Mouse (Mus musculus): Measurements from ENCODE around the gene Lmod3.

DNA sequence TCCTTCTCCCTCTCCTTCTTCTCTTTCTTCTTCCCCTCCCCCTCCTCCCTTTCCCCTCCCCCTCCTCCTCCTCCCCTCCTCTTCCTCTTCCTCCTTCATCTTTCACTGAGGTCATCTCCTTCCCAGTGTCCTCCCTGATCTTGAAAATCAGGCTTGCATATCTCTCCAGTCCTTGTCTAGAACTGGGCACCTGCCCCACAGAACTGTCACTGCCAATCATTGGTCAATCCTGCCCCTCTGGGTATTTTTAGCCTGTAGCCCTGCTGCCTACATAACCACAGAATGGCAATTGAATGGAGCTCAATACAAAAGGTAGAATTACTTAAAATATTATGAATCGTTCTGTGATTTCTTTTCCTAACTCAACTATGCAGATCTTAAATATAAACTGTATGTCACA is 5.9 kb upstream of the Lmod3 start:
- no peak for TF ChIP-seq CTCF (IDR thresholded peaks at IDR 0.05)
- TF ChIP-seq POLR2A (IDR thresholded peaks at IDR 0.05; ENCODE audit: insufficient read depth, low read depth, low read length): no peak
- no peak for TF ChIP-seq EP300 (IDR thresholded peaks at IDR 0.05; ENCODE audit: insufficient read depth, low read depth, low read length)

Measured in heart, adult 2 months (tissue).